13 mouse cellular contexts compared by ENCODE assay signal in the genomic region with DNA sequence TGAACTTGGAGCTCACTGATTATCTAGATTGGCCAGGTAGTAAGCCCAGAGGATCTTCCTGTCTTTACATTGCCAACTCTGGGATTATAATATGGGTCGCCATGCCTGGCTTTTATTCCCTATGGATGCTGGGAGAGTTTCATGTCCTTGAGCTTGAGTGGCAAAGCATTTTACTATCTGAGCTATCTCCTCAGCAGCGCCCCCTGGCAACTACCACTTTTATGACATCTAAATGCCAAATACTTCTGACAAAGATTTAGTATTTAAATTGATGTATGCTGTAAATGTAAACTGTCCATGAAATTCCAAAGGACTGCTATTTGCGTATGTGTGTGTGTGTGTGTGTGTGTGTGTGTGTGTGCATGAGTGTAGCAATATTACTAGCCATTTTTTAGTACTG.
DNase-seq lines count a peak whose midpoint lies in the region; ATAC-seq and TF ChIP-seq lines count a peak whose summit lies in the region.
"Had no signal": no experiment of that assay in that cellular context is flagged by ENCODE, and none has a peak within 500 bp of the region (broad histone marks: within the 10 kb centered on the region; RNA-seq: fewer than 3 reads in every experiment).

No protein-coding gene starts in this region.

- no peak for DNase-seq in gastrocnemius, adult 2 months
- DNase-seq in gastrocnemius, postnatal 25 days = no peak
- DNase-seq in left cerebral cortex, postnatal 4 days = peak; percentile 25
- no peak for DNase-seq in left cerebral cortex, adult 11 months (ENCODE audit: low spot score)
- DNase-seq in B cell, adult 2 months = peak; percentile 36 to 45
- no peak for DNase-seq in brain, embryonic 14.5 days (ENCODE audit: low read depth)
- no peak for DNase-seq in right cerebral cortex, adult 18-20 months
- DNase-seq: liver, embryonic 13.5 days; thymus, postnatal 25 days had no signal

- no peak for ATAC-seq in inflammation-experienced regulatory T-cells, adult 6 months

- H3K27ac ChIP-seq in gastrocnemius, adult 2 months = no peak overlapping the region
- H3K27ac ChIP-seq: embryonic facial prominence, embryonic 13.5 days; hindbrain, embryonic 15.5 days; liver, embryonic 13.5 days had no signal

- TF ChIP-seq CTCF in gastrocnemius, adult 2 months (IDR thresholded peaks at IDR 0.05) = peak; percentile 25; the same call in 1 of the 2 replicates
- TF ChIP-seq CTCF in brain, embryonic 14.5 days (IDR thresholded peaks at IDR 0.05; ENCODE audit: borderline replicate concordance, extremely low read depth, insufficient read depth, insufficient read length) = peak; percentile 23; the same call in 1 of the 2 replicates

- intact Hi-C loops in gastrocnemius, adult 2 months (cut with DNase I) = no loop called here
- intact Hi-C loops in left cerebral cortex, postnatal 4 days (cut with DNase I) = no loop called here

- no peak overlapping the region for H3K4me3 ChIP-seq in gastrocnemius, adult 2 months
- H3K4me3 ChIP-seq: embryonic facial prominence, embryonic 13.5 days; hindbrain, embryonic 15.5 days; liver, embryonic 13.5 days; myocyte had no signal

- TF ChIP-seq POLR2A in brain, embryonic 14.5 days (IDR thresholded peaks at IDR 0.05; ENCODE audit: borderline replicate concordance, extremely low read depth, insufficient read depth, insufficient read length, poor library complexity, severe bottlenecking) = no peak

Comparison
In these comparisons a context has a peak if more than half of its experiments do, and no peak if none do; other contexts are left out.
1. DNase-seq: peak in left cerebral cortex, postnatal 4 days (single experiment) and B cell, adult 2 months (2 of 2); none in gastrocnemius, adult 2 months (single experiment), gastrocnemius, postnatal 25 days (single experiment), left cerebral cortex, adult 11 months (single experiment), brain, embryonic 14.5 days (single experiment) and right cerebral cortex, adult 18-20 months (single experiment).